Mouse (Mus musculus): Measurements from ENCODE around the gene Eme2.
A peak's percentile ranks its signal among the peaks of the same experiment; 100 is the strongest.
"Not testable (repeated sequence)": the region's sequence is repeated elsewhere in the genome, so short reads cannot be mapped to it uniquely, and the experiment has no call there.

The Eme2 gene

DNA sequence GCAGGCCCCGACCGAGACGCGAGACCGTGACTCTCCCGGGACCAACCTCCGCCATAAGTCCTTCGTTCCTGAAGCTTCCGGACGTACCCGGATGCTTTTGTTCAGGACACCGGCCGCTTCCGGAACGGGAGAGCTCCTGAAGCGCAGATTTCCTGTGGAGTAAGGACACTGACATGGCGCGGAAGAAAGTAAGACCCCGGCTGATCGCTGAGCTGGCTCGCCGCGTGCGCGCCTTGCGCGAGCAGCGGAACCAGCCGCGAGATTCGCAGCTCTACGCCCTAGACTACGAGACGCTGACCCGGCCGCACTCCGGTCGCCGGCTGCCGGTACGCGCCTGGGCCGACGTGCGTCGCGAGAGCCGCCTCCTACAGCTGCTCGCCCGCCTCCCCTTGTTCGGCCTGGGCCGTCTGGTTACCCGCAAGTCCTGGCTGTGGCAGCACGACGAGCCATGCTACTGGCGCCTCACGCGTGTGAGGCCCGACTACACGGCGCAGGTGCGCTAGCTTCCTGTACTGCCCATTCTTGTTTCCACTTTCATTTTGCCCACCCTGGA, at the start of gene Eme2, which contains the start of gene Mrps34:
Gene Eme2, minus strand, starts transcription at position 93 of the 553 bp plus-strand sequence.
Gene Mrps34, plus strand, starts transcription at position 122 of the 553 bp plus-strand sequence.
- DNase-seq = peak; percentile 75

DNA sequence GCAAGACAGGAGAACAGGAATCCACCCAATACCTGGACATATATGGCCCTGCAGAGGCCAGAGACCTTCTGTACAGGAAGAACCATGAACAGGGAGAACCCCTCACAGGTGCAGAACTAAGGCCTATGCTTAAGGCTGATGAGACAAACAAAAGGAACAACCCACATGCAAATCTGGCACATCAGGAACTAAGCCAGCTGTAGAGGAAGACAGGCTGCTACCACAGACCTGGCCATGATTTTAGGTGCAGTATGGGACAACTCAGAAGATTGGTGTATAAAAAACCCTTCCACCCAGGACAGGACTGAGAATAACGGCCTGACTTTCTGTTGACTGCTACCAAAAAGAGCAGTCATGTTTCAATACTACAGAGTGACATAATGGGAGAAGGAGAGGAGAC, 48.7 kb upstream of the Eme2 start:
- DNase-seq = not testable (repeated sequence)

- no peak for DNase-seq
Observed at GRCm38 (mm10) chr17:24943036-24943435, 48.1 kb upstream of the Eme2 start.

DNA sequence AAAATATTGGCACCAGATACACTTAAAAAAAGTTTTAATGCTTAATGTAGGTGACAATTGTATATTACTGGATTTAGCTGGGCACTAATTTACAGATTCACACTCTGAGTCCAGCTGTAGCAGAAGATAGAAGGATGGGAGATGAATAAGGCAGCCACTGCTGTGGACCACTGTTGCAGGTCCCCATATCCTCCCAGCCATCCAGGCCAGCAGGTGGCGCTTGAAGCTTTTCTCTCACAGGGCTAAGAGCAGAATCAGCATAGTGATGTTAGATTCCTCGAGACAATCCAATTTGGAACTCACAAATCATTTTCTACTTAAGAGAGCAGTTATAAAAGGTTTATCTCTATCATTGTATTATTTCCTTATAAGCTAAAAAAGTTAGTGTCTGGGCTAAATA, 47.6 kb upstream of the Eme2 start:
- peak; percentile 27 for DNase-seq

GRCm38 (mm10) chr17:24937266-24937665, 42.4 kb upstream of the Eme2 start:
- DNase-seq = no peak

DNA sequence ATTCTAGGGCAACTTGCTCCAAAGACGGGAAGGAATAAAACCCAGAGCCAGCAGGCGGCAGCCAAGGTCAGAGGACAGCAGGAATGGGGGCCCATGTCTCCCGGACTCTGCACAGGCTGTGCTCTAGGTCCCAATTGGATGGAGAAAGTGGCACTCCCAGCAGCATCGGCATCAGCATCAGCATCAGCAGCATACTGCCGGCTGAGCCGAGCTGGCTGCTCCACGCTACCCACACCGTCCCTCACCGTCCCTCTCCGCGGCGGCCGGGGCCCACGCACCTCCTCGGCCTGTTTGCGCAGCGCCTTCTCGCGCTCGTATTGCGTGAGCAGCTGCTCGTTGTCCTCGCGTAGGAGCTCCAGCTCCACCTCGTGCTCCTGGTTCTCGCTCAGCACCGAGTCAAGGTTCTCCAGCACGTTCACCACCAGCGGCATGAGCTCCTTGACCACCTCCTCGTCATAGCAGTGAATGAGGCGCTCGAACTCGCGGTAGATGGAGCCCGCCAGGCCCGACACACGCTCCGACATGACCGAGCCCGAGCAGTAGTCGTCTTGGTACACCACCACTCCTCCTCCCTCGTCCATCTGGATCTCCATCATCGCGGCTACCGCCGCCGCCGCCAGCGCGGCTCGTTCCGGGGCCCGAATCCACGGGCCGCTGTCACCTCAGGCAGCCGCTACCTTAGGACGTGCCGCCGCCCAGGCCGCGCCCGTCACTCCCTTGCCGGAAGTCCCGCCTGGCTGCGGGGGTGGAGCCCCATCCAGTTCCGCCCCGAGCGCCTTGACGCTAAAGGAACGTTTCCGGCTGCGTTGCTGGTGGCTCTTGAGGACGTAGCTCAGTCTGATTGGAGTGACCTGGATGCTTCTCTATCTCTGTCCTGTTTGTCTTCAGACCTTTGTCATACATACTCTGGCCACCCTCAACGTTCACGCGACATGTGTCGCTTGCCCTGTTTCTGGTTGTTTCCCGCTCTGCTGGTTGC, 41.7 kb upstream of the Eme2 start, which contains the start of gene Mapk8ip3:
Gene Mapk8ip3, minus strand, starts transcription at position 719 of the 979 bp plus-strand sequence.
- peak; percentile 94 for DNase-seq

- no peak for DNase-seq
Observed at GRCm38 (mm10) chr17:24935666-24936065, 40.8 kb upstream of the Eme2 start.

DNA sequence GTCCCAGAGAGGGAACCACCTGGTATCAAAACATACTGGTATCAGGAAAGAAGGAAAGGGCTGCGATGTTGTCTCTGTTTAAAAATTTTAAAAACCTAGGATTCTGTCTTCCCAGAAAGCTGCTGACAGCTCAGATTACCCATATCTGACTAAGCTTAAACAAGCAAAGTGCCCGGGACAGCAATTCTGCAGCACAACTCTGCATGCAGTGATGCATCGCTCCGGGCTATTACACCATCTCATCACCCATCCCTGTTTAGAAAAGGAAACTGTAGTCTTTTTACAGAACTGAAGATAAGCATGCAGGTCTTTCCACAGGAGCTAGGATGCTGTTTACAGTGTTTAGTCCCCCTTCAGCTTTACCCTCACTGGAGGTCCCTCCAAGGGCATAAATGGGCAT, 40.0 kb upstream of the Eme2 start:
- DNase-seq = no peak

DNA sequence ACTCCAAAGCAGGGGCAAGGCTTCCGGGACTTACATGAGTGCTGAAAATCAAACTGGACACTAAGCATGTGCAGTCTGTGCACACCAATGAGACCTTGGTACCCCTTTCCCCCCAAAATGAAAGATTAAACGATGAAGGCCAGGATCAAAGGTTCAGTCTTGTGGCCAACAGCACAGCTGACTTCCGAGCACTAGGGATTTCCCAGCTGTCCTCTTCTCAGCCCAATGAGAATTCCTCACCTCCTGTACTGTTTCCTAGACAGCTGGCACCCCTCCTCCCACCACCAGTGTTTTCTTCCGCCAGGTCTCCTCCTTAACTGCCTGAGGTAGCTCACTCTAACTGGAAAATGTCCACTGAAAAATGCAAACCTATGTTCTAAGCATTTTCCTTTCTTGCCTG, 38.3 kb upstream of the Eme2 start:
- no peak for DNase-seq

DNA sequence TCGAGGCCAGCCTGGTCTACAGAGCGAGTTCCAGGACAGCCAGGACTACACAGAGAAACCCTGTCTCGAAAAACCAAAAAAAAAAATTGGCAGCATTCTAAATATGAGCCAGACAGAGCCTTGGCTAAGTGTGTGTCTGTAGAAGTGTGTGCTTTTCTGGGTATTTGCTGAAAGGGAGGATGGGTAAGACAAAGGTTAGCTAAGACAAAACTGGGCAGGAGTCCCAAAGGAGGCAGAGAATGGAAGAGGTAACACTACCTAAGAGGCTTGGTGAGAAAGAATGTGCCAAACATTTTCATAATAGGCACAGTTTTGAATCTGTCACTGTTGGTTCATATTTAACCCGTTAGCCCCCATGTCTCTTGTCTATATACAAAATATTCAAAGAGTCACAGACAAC, 37.5 kb upstream of the Eme2 start:
- no peak for DNase-seq

- no peak for DNase-seq
Observed at GRCm38 (mm10) chr17:24929506-24929905, 34.6 kb upstream of the Eme2 start.

- no peak for DNase-seq
Observed at GRCm38 (mm10) chr17:24923246-24923645, 28.4 kb upstream of the Eme2 start.

- no peak for DNase-seq
Observed at GRCm38 (mm10) chr17:24913984-24914383, 19.1 kb upstream of the Eme2 start.

GRCm38 (mm10) chr17:24907591-24907990, 12.7 kb upstream of the Eme2 start:
- DNase-seq = no peak

GRCm38 (mm10) chr17:24903767-24904166, 8.9 kb upstream of the Eme2 start:
- DNase-seq = no peak

GRCm38 (mm10) chr17:24902671-24903474, 8.0 kb upstream of the Eme2 start:
- DNase-seq = no peak

GRCm38 (mm10) chr17:24902124-24902523, 7.2 kb upstream of the Eme2 start:
- DNase-seq = no peak

- no peak for DNase-seq
Observed at GRCm38 (mm10) chr17:24900014-24900413, 5.1 kb upstream of the Eme2 start.

- DNase-seq = no peak
Observed at GRCm38 (mm10) chr17:24899153-24899552, 4.3 kb upstream of the Eme2 start.

- DNase-seq = no peak
Observed at GRCm38 (mm10) chr17:24898041-24898854, 3.4 kb upstream of the Eme2 start.

DNA sequence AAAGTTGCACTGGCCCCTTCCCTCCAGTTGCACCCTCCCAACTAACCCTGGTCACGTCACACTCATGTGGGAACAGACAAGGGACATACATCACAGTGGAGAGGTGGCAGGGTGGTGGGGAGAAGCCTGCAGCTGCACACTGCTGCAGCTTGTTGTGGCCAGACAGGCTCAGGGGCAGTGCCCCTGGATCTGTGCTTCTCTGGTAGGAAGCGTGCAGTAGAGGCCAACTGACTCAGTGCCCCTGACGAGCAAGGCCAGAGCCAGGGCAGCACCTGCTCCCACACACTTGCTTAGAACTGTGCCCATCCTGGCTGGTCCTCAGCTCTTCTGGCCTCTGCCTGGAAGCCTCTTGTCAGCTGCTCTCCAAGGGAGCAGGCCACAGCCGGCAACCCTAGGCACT, 2.7 kb upstream of the Eme2 start:
- DNase-seq = no peak

DNA sequence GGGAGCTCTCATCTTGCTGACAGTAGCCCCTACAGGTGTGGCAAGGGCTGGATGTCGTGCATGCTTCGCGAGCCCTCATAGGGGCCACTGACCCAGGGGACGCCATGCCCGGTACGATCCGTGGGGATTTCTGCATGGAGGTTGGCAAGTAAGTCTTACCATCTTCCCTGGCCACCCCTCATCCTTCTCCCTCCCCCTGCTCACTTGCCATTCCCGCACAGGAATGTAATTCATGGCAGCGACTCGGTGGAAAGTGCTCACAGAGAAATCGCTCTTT, 2.0 kb upstream of the Eme2 start:
- DNase-seq = no peak
